Mouse (Mus musculus) neural tube, embryonic 11.5 days (tissue): Measurements from ENCODE around the gene Vwa5a. TPM values are rescaled to one million over a fixed set of nuclear protein-coding genes. Genes with fewer than 3 reads are reported as not detected.

Experiments
- ATAC-seq: fragments of 200-750 bp; cut with Nextera tagmentation; 2 replicates; pipeline ENCODE4 v1.8.0; 2017; ENCODE audit warnings: moderate number of reproducible peaks, mild to moderate bottlenecking, moderate TSS enrichment, moderate library complexity; ENCODE audit not compliant: insufficient read depth, low FRiP score, low TSS enrichment
- DNase-seq: peaks from one replicate; pipeline ENCODE4 v3.0.0-alpha.2; 2015; ENCODE audit warnings: low spot score
- H3K27ac ChIP-seq: fragments of 300-500 bp; sonication (generic); 2 replicates; pipeline ENCODE4 v1.5.1; 2014; ENCODE audit warnings: low read depth, mild to moderate bottlenecking, low read length
- H3K27me3 ChIP-seq: fragments of 300-500 bp; sonication (generic); 2 replicates; pipeline ENCODE4 v1.6.1; 2014; ENCODE audit warnings: mild to moderate bottlenecking, low read length, mixed read lengths; ENCODE audit not compliant: control insufficient read depth, insufficient read depth
- H3K36me3 ChIP-seq: fragments of 300-500 bp; sonication (generic); 2 replicates; pipeline ENCODE4 v1.6.1; 2014; ENCODE audit warnings: mild to moderate bottlenecking, low read length, moderate library complexity, mixed read lengths; ENCODE audit not compliant: control insufficient read depth, insufficient read depth
- H3K4me1 ChIP-seq: fragments of 300-500 bp; sonication (generic); 2 replicates; pipeline ENCODE4 v1.6.1; 2014; ENCODE audit warnings: low read length, mixed read lengths; ENCODE audit not compliant: control insufficient read depth, insufficient read depth
- H3K4me2 ChIP-seq: fragments of 300-500 bp; sonication (generic); 2 replicates; pipeline ENCODE4 v1.6.1; 2014; ENCODE audit warnings: low read depth, mild to moderate bottlenecking, moderate library complexity
- H3K4me3 ChIP-seq: fragments of 300-500 bp; sonication (generic); 2 replicates; pipeline ENCODE4 v1.5.1; 2014; ENCODE audit warnings: low read depth, low read length
- H3K9ac ChIP-seq: fragments of 300-500 bp; sonication (generic); 2 replicates; pipeline ENCODE4 v1.6.1; 2014; ENCODE audit warnings: mild to moderate bottlenecking, low read length
- H3K9me3 ChIP-seq: fragments of 300-500 bp; sonication (generic); 2 replicates; pipeline ENCODE4 v1.6.1; 2016; ENCODE audit warnings: low read length; ENCODE audit not compliant: control insufficient read depth
- WGBS: fragments of 180-500 bp; shearing (Covaris S2); extraction: QIAGEN DNeasy Blood & Tissue Kit; methylation state at CpG from one replicate; pipeline ENCODE4 v1.1.7; 2014; 5-methylcytosine and 5-hydroxymethylcytosine counted together
- polyA plus RNA-seq: library from polyadenylated mRNA; unstranded; fragments of >200 nt; fragmentation: Nextera tagmentation; extraction: Ambion mirVana; gene quantifications from 2 replicates; pipeline ENCODE4 v1.2.1, GENCODE M21; 2014

The Vwa5a gene
- polyA plus RNA-seq, 1 experiment from 2014 or later: 10.4 TPM

- DNase-seq: no peak
- ATAC-seq: no peak
- no peaks in the 10 kb centered on the region for H3K36me3 ChIP-seq
- H3K27ac ChIP-seq: no peak within 1 kb of the TSS
- H3K27me3 ChIP-seq: no peaks in the 10 kb centered on the region
- H3K4me2 ChIP-seq: no peak within 1 kb of the TSS
- no peak within 1 kb of the TSS for H3K4me3 ChIP-seq
- H3K9me3 ChIP-seq: no peaks in the 10 kb centered on the region
- no peaks in the 10 kb centered on the region for H3K4me1 ChIP-seq
- no peak within 1 kb of the TSS for H3K9ac ChIP-seq
Measured at GRCm38 (mm10) chr9:38772768-38773167, 54.7 kb downstream of the Vwa5a start, which contains the start of gene Olfr921. Gene Olfr921, plus strand, starts transcription at chr9:38773068.

DNA sequence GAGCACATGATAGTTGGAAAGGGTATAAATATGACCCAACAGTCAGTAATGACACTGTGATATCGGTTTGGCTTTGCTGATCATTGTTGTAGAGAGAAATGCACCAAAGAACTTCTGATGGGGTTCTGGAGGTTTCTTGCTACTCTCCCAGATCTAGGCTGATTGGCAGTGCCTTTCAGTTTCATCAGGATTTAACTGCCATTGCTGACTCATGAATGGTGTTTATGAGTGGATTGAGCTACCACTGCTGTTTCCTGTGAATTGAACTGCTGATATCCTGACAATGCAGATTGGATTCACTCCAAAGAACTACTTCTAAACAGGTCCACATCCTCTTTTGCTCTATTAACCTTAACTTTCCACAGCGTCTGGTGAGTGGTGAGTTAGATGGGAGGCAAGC is 74.6 kb downstream of the Vwa5a start:
- DNase-seq: no peak
- Histone ChIP-seq H3K4me3 (no peak overlapping the region), H3K9me3 (no peaks in the 10 kb centered on the region), H3K27ac (no peak overlapping the region), H3K9ac (no peak overlapping the region), H3K4me2 (no peak overlapping the region), H3K36me3 (no peaks in the 10 kb centered on the region), H3K27me3 (no peaks in the 10 kb centered on the region), H3K4me1 (no peaks in the 10 kb centered on the region)
- 90% methylated on average over 2 of the region's 2 CpGs for WGBS
- no peak for ATAC-seq

Other genes with a start within 250 kb of the Vwa5a start
- not detected in 2 replicates for gene Olfr905, start 247.2 kb upstream of the Vwa5a start, polyA plus RNA-seq
- gene Olfr906, start 231.2 kb upstream of the Vwa5a start, polyA plus RNA-seq: not detected in 2 replicates
- gene Olfr907, start 222.5 kb upstream of the Vwa5a start, polyA plus RNA-seq: not detected in 2 replicates
- not detected in 2 replicates for gene Olfr911-ps1, start 196.7 kb upstream of the Vwa5a start, polyA plus RNA-seq
- gene Olfr910, start 180.4 kb upstream of the Vwa5a start, polyA plus RNA-seq: not detected in 2 replicates
- not detected in 2 replicates for gene Olfr912, start 138.1 kb upstream of the Vwa5a start, polyA plus RNA-seq
- gene Olfr913, start 125.5 kb upstream of the Vwa5a start, polyA plus RNA-seq: not detected in 2 replicates
- gene Olfr914, start 113.2 kb upstream of the Vwa5a start, polyA plus RNA-seq: not detected in 2 replicates
- not detected in 2 replicates for gene Olfr916, start 58.4 kb upstream of the Vwa5a start, polyA plus RNA-seq
- not detected in 2 replicates for gene Olfr917, start 52.4 kb upstream of the Vwa5a start, polyA plus RNA-seq
- gene Olfr918, start 43.7 kb upstream of the Vwa5a start, polyA plus RNA-seq: not detected in 2 replicates
- not detected in 2 replicates for gene Olfr919, start 14.6 kb upstream of the Vwa5a start, polyA plus RNA-seq
- not detected in 2 replicates for gene Olfr920, start 34.0 kb downstream of the Vwa5a start, polyA plus RNA-seq
- not detected in 2 replicates for gene Olfr921, start 54.8 kb downstream of the Vwa5a start, polyA plus RNA-seq
- gene Olfr922, start 96.3 kb downstream of the Vwa5a start, polyA plus RNA-seq: not detected in 2 replicates
- not detected in 2 replicates for gene Olfr923, start 108.3 kb downstream of the Vwa5a start, polyA plus RNA-seq
- not detected in 2 replicates for gene Olfr924, start 126.2 kb downstream of the Vwa5a start, polyA plus RNA-seq
- not detected in 2 replicates for gene Olfr26, start 136.8 kb downstream of the Vwa5a start, polyA plus RNA-seq
- gene Olfr926, start 158.9 kb downstream of the Vwa5a start, polyA plus RNA-seq: not detected in 2 replicates
- not detected in 2 replicates for gene Olfr930, start 211.5 kb downstream of the Vwa5a start, polyA plus RNA-seq